Mouse (Mus musculus): ENCODE measurements around the gene Ifi47.

GRCm38 (mm10) chr11:49081356-49081755 is 5.0 kb downstream of the Ifi47 start:
- TF ChIP-seq CTCF (conservative IDR thresholded peaks at IDR 0.05; ENCODE audit: insufficient read depth, insufficient read length, low read depth, low read length) (no peak), POLR2A (IDR thresholded peaks at IDR 0.05; ENCODE audit: low read depth, low read length) (no peak)

Data from kidney, adult 2 months (tissue).